Mouse (Mus musculus): Measurements from ENCODE around the gene Syk.
A peak's percentile ranks its signal among the peaks of the same experiment; 100 is the strongest.

Syk gene

DNA sequence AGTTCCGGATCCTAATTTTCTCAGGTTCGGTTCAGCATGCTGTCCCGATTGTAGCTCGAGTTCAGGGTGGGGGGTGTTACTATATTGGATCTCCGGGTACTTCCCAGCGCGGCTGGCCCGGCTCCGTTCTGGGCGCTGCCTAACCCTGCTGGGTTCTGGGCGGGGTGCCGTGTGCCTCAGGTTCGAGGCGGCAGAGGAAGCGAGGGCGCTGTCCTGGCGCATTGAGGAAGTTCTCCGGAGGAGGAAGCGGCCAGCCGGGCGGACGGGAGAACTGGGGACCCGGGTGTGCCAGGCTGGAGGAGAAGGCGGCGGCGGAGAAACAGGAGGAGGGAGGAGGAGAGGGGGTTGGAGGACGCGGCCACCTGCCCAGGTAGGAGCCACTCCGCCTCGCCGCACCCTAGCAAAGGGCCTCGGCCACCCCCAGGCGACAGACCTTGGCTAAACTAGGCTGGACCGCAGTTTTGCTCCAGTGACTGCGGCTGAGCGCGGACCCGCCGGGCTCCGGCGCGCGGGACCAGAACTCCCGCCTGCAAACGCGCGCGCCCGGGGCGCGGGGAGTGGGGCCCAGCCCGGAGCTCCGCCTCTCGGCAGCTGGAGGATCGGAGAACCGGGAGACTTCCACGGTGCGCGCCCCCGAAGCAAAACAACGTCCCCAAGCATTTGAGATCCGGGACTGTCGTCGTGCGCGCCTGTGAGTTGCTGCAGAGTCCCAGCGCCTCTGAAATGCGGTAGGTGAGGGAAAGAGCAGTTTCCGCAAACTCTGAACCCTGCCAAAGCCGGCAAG lies at the start of gene Syk:
TSS of gene Syk (plus strand) at position 296 of the 784 bp plus-strand sequence.
- peak; percentile 82 to 83 for DNase-seq (ENCODE audit: low spot score in 2 of 2)

DNA sequence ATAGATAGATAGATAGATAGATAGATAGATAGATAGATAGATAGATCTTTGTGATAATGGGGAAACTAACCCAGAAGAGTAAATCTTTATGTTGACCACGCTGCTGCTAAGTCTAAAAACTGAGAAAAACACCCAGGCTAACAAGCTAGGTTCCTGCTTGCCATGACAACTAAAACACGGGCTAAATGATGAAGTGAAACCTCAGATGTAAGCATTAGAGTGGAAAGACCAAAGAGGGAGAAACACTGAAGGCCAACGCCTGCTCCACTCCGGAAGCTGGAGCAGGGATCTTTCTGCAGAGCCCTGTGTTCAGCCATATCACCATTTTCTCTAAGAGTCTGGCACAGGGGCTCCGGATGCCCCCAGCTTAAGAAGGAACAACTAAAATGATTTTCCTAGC lies 49.3 kb upstream of the Syk start:
- DNase-seq (ENCODE audit: low spot score in 2 of 2): no peak

DNA sequence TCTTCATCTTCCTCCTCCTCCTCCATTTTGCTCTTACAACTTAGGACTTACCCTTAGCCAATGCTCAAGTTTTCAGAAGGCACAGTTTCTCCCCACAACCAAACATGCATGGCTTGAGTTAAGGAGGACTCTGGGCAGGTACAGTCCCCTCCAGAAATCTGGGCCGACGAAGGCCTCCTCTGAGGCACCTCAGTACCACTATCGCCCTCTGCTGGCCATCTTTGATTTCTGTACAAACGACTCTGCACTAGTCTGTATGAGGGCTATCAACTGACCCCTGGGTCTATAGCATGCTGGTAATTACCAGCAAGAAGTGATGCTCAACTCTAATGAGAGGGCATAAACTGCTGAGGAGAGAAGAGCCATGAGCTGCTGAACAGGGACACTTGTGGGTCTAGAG lies 47.4 kb upstream of the Syk start:
- peak; percentile 42 to 80 for DNase-seq (ENCODE audit: low spot score in 2 of 2)

DNA sequence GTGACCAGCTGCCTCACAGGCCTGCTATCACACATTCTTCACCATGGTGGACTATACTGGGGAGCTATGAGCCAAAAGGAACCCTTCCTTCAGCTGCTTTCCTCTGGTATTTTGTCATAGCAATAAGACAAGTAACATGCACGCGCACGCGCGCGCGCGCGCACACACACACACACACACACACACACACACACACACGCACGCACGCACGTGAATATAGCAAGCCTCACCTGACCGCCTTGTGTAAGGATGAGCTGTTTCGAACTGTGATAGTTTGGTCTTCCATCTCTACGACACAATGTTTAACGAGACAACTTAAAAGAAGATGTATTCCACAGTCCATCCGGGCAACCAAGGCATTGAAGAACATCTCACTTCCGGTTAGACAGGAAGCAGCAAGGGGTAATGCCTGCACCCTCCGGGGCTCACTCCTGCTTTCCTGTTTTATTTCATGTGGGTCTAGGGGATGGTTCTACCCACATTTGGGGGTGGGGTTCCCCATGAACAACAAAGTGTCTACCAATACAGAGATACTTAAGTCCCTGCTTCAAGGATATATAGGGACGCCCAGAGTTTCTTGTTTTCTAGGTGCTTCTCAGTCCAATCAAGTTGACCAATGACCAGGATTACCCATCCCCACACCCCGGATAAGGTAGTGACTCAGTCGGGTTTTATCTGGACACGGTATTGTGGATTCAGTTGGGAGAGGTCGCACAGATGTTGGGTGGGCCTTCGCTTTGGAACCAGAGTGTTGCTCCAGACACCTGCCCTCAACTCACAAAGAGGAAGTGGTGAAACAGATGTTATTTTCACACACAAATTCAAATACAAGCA lies 45.0 kb upstream of the Syk start:
- peak; percentile 40 to 56 for DNase-seq (ENCODE audit: low spot score in 2 of 2)

DNA sequence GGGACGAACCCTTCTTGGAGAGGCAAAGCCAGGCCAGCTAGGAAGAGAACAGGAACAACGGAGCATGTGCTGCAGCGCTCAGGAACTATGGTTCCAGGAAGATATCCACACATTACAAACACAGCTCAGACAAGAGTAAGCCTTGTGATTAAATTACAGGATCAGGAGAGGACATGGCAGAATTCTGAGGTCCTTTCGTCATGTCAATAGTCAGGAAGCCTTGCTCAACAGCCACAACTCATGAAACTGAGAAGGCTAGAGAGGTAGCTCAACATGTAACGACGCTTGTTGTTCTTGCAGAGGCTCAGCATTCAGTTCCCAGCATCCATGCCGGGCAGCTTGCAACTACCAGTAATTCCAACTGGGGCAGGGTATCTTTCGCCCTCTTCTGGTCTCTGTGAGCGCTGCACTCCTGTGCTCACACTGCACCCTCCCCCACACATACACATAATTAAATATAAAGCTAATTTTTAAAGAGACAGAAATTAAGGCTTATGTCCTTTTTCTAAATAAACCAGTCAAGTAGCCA lies 44.3 kb upstream of the Syk start:
- DNase-seq (ENCODE audit: low spot score in 2 of 2): peak in 1 of 2 experiments; percentile 17

DNA sequence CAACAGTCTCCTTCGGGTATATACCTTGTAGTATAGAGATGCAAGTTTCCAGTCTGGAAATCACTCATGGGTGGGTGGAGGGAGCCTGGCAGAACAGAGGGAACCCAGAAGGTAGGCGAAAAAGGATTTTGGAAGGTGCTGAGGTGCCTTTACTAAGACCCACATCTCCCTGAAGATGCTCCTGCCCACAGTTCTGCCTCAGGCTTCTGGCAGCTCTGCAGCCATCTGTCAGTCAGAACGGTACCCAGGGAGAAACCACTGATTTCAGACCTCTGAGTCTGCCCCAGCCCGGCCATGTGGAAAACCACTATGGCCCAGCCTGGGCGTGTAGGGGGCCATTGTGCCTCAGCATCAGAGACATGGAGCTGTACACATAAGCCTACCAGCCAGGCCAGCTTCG lies 43.5 kb upstream of the Syk start:
- DNase-seq (ENCODE audit: low spot score in 2 of 2): no peak

DNA sequence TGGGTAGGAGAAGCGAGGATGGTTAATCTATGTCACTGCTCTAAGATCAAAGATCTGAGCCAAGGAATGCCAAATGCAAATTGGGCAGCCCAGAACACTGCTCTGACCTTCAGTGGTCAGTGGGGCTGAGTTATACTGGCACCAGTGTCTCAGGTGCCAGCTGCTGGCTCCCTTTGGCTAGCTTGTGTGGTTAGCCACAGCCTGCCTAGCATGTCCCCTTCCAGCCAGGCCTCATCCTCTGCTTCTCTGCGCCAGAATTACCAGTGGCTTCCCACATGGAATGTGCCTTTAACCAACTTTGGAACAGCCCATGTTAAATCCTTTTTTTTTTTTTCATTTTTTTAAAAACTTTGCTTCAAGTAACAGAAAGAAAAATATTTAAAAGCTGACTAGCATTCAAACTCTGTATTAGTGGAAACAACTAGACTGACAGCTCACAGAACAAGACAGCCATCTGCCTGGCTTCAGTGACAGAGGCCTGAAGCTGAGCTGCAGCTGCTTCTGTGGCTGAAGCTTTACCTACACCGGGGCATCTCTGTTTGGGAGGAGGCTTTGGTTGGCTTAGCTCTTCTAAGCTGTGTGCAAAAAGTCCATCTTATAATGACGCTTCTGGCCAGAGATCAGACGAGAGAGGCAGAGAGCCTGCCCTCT lies 41.5 kb upstream of the Syk start:
- DNase-seq (ENCODE audit: low spot score in 2 of 2): no peak

DNA sequence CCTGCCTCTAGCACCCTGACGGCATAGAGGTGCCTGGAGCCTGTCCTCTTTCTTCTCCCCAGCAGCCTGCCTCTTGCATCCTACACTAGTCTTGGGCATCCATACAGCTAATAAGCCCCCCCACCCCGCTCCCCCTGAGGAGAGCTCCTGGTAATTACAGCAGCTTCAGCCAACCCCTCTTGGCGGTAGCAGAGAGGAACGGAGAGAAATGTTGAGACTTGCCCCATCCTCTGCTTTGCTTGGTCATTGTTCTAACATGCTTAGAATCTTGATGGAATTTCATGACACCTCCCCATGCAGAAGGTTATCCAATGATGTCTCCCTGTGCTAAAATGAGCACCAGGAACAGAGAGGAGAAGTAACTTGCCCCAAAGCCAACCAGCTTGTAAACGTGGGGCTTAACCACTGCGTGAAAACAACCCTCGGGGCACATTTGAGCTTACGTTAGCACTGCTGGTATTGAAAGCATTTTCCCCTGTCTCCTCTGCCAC lies 40.9 kb upstream of the Syk start:
- DNase-seq (ENCODE audit: low spot score in 2 of 2): no peak

DNA sequence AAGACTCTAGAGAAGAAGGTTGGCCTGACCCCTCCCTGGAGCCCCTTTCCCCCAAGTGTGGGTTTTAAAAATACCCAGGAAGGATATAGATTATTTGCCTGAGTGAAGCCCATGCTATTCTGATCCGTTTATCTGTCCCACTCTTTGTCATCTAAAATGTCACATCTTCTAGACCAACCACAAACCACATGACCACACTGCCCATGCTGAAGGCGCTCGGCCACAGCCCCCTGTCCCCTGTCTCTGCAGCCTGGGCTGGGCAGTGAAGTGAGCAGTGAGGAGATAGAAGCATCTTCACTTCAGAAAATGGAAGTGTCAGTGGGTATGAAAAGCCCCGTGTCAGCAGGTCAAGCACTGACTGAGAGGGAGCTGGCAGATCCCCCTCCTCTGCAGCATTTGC lies 40.3 kb upstream of the Syk start:
- no peak for DNase-seq (ENCODE audit: low spot score in 2 of 2)

DNA sequence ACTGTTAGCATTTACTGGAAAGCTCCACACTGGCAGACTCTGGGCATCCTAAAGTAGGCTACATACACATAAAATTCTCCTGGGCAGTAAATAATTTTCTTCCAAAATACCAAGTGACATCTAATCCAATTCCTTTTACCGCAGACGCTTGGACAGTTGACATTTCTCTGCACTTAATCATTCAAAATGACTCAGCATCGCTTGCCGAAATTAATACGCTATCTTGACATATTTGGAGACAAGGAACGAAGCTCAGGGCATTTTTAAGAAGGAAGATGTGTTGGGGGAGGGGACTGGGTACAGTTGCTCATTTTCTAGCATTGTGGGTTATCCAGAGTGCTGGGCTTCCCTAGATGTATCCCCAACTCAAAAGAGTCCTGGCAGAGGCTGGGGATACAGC lies 36.7 kb upstream of the Syk start:
- DNase-seq (ENCODE audit: low spot score in 2 of 2): no peak

DNA sequence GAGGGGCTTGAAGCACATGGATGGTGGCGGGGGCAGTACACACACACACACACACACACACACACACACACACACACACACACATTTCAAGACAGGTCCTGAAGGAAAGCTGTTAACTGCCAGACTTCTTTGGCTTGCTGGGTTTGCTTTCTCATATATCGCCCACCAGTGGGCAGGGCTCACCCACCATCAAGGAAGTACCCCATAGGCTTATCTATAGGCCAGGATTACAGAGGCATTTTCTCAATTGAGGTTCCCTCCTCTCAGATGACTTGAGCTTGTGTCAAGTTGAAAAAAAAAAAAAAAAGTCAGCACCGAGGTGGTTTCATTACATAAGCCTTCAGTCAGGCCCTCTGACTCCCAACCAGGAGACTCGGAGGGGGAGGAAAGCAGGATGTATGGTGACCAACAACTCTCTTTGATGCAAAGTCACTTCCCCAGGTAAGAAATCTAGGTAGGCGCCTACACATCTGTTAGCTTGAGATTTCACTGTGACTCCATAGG lies 32.2 kb upstream of the Syk start:
- DNase-seq (ENCODE audit: low spot score in 2 of 2): no peak

DNA sequence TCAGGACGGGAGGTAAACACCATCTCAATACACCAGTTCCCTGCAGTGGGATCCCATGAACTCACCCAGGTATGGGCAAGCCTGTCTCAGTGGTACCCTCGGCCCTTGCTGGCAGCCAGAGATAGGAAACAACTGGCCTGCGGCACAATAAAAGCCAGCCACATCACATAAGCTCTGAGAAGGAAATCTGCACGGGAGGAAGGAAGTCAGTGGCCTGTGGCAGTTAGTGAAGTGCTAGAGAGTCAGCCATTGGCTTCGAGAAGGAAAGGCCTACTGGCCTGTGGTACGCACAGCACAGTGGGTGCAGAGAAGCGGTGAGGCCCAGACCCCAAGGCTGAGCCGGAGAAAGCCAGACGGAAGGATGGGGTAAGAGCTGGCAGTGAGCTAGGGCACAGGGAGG lies 31.7 kb upstream of the Syk start:
- no peak for DNase-seq (ENCODE audit: low spot score in 2 of 2)

DNA sequence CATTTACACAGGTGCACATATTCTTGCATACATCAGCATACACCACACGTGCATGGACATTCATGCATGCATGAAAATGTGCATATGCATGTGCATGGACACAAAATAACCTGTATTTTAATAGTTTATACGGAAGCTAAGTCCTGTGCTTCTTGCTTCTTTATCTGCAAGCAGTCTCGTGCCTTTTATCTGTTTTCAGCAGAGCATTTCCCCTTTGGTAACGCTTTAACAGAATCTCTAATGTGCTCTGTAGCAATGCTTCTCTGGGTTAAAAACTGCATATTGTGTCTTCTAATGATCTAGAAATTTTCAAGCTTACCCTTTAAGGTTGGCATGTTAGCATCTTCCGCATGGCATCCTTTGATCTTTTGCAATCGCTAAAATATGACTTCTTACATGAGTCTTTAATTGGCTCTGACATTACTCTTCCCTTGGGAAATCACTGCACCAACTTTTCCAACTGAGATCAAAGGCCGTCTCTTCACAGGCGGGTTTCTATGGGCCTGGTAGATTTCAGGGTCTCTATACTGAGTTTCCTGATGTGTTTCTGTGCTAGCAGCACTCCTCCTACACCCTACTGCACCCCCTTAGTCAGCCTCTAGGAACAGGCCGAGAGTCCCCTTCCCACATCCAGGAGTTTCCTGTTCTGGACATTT lies 30.0 kb upstream of the Syk start:
- no peak for DNase-seq (ENCODE audit: low spot score in 2 of 2)

DNA sequence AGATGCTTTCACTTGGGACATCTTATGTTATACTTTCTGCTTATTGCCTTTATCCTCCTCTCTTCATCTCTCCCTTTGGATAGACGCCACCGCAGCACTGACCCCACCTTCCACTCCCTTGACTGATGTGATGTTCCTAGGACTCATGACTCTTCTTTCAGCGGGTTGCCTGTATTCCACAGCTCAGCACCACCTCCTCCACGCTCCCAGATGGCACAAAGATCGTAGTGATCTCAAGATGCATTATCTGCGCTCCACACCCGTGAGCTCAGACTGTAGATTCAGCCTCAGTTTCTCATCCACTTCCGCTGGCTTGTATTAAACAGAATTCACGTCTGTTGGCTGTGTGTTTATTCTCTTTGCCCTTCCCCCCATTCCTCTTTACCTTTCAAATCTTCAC lies 28.3 kb upstream of the Syk start:
- DNase-seq (ENCODE audit: low spot score in 2 of 2): no peak

DNA sequence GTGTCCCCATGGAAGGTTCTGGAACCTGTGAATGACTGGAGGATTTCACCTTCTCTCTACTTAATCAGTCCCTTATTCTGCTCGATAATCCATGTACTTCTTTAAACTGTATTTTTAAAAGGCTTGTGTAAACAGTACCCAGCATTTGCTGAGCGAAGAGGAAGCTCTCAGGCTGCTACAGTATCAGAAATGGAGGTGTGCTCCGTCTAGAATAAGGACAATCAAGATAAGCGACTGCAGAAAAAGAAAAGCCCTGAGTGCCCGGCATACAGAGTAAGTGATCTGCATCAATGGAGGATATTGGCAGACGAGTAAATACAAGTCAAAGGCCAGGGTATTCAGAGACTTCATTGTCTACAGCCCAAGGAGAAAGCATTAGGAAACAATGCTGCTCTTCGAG lies 25.6 kb upstream of the Syk start:
- DNase-seq (ENCODE audit: low spot score in 2 of 2): no peak

DNA sequence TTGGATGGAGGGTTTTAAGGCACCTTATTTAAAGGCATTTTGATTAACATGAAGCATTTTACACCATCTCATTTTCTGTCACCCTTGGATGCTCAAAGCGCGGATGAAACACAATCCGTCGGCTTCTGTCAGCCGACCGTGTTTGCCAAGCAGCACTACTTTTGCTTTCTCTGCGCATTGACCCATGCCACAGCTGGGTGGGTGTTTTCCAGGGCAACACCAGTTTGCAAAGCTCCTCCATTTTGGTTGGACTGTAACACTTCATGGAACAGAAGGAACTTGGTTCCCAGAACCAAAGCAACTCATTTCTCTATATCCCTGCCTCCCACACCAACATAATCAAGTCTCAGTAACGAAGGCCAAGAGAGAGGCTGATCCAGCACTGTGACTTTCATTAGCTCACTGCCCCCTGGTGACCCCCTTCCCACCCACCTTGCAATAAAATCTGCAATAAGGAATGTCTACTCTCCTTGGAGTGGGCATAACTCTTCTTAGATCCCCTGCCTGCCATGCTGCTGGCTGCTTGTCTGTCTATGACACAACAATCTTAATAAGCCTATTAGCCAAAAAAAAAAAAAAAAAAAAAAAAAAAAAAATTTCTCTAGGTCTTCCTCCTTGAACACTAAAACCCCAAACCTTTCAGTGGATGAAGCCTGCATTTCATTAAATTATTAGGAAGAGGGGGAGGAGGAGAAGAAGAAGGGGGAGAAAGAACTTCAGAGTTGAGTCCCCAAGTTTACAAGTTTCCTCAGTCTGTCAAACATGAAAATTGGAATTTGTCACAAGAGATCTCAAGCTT lies 21.4 kb upstream of the Syk start:
- no peak for DNase-seq (ENCODE audit: low spot score in 2 of 2)

DNA sequence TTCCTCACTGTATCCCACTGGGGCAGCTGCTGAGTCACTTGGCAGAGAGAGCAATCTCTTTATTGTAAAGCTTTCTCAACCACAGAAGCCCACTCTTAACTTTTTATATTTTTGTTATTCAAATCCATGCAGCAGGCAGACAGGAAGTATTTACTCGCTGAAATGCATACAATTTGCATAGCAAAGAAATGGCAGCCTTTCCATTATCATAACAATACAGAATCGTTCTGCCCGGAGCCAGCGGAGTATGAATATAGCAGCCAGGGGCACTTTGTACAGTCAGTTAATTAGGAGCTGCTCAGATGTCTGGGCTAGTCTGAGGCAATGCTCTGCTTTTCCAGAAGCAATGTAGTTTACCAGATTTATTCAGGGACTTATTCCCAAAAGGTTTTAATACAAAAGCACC lies 20.8 kb upstream of the Syk start:
- DNase-seq (ENCODE audit: low spot score in 2 of 2): no peak

DNA sequence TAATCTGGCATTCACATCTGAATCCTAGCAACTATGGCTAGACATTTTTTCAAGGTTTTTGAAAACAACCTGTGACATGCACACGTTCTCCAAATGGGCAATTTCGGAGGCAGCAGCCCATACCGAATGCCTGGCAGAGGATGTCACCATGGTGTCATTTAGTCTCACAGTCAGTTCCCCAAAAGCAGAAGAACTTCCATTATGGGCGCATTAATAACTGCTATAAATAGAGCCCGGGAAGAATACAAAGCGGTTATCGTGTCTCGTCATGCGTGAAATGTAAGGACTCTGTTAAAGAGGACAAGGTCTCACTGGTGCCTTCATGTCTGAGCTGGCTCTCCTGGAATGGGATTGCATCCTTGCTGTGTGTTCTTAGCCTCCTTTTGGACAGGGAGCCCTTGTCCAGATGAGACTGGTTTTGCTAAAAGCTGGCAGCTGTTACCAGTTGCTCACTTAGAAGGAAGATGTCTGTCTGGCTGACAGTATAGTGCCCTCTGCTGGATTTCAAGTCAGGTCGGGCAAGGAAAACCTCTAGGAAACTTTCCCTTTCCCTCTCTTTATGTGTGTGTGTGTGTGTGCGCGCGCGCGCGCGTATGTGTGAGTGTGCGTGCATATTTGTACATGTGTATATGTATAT lies 17.8 kb upstream of the Syk start:
- DNase-seq (ENCODE audit: low spot score in 2 of 2): peak in 1 of 2 experiments; percentile 25

DNA sequence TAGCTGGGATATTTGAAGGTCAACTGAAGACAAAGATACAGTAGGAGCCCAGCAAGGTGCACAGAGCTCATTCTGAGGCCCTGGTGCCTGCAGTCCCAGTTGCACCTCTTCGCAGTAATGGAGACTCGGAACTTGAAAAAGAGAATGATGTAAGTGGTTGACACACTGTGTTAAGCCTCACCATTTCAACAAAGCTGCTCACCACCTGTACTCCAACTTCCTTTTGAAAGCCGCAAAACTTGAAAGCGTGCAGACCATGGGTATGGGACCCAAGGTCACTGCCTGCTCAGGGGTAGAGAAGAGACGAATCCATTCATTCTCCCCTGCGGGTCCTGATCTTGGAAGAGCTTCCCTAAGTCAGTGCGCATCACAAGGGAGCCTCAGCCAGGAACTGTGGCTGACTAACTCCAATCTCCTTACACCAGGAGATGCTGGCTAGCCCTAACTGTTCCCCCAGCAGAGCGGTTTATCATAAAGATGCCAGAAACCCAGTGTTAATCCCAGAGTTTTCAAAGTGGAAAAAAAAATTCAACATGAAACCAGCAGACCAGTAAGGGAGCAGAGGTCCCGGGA lies 16.7 kb upstream of the Syk start:
- peak in 1 of 2 experiments; percentile 17 for DNase-seq (ENCODE audit: low spot score in 2 of 2)

DNA sequence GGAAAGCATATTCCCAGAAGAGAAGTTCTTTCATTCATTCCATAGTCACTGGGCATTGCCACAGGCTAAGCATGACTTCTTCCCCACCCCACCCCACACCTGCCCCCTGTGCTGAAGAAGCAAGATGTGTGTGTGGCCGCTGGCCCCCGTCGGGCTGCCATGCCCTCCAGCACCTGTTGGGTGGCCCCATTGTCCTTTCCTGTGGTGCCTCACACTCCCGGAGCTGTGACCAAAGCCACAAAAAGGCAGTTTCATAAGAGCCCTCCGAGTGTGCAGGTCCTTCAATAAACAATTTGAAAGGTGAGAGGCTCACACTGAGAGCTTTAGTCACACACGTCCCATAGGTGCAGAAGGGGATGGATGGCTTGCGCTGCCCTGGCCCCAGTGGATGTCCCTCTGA lies 16.2 kb upstream of the Syk start:
- no peak for DNase-seq (ENCODE audit: low spot score in 2 of 2)

Measured in thymus, postnatal 10 days (tissue).